Mouse (Mus musculus) spleen, postnatal 4 days (tissue): ENCODE results near the gene Ppp6r1.

Source experiments
- DNase-seq, 2 experiments: peaks; one replicate each; pipeline ENCODE4 v3.0.0; 2022; ENCODE audit warnings: low spot score in 2 of 2

Ppp6r1 gene

DNA sequence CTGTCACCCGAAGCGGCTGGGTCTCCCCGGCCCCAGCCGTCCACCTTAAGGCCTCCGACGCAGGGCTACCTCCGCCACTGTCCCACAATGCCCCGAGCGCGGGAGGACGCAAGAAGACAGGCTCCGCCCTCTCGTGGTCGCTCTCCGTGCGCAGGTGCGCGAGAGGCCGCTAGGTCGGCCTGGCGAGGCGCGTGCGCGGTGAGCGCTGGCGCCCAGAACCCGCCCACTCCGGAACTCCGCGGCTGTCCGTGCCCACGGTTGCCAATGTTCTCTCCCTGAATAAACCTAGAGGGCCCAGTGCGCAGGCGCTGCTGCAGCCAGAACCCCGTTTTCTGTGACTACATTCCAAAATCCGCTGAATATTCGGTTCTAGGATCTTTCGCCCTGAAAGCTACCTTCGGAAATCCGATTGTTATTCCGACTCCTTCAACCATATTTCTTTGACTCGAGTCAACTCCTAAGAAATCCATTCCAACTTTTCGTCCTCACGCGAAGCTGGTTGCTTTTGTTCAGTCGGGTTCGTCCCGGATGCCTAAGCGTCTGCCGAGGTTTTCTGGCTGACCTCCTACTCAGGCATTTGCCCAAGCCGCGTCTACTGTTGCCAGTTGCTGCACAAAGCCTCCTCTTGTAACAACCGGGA, at the start of gene Ppp6r1:
Gene Ppp6r1 (minus strand): TSS at position 108 of the 640 bp plus-strand sequence.
- DNase-seq, result peak; percentile 96 to 98

GRCm38 (mm10) chr7:4705098-4705497, 46.3 kb upstream of the Ppp6r1 start:
- peak; percentile 48 to 75 for DNase-seq

- DNase-seq, result no peak
Measured at GRCm38 (mm10) chr7:4703195-4703594, 44.4 kb upstream of the Ppp6r1 start.

GRCm38 (mm10) chr7:4702334-4702733, 43.5 kb upstream of the Ppp6r1 start:
- DNase-seq, result no peak

- no peak for DNase-seq
Measured at GRCm38 (mm10) chr7:4693004-4693403, 34.2 kb upstream of the Ppp6r1 start.

GRCm38 (mm10) chr7:4690951-4691653, 32.3 kb upstream of the Ppp6r1 start:
- no peak for DNase-seq

- DNase-seq, result no peak
Measured at GRCm38 (mm10) chr7:4690387-4690786, 31.6 kb upstream of the Ppp6r1 start, which contains the start of gene Brsk1. Gene Brsk1 (plus strand): TSS chr7:4690604.

- DNase-seq, result peak; percentile 95 to 97
Measured at GRCm38 (mm10) chr7:4684632-4685417, 26.0 kb upstream of the Ppp6r1 start, which contains the start of gene Hspbp1. Gene Hspbp1 (minus strand): TSS chr7:4685068.

- DNase-seq, result no peak
Measured at GRCm38 (mm10) chr7:4684203-4684602, 25.4 kb upstream of the Ppp6r1 start.

DNA sequence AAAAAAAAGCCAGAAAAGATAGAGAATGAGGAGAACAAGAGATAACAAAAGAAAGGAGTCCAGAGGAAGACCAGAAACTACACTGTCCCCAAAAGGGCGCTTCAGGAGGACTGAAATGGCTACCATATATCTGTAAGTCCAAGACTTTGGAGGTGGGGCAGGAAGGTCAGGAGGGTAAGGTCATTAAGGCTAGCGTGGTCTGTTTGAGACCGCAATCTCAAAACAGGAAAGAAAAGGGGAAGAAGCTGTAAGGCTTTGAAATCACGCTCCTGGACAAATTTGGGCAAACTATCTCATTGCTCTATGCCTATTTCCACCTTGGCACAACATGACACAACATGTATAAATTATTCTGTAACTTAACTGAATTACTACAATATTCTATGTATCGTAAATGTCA, 24.5 kb upstream of the Ppp6r1 start:
- no peak for DNase-seq

GRCm38 (mm10) chr7:4675200-4675599, 16.4 kb upstream of the Ppp6r1 start:
- no peak for DNase-seq

- DNase-seq, result no peak
Measured at GRCm38 (mm10) chr7:4674114-4674731, 15.4 kb upstream of the Ppp6r1 start.

DNA sequence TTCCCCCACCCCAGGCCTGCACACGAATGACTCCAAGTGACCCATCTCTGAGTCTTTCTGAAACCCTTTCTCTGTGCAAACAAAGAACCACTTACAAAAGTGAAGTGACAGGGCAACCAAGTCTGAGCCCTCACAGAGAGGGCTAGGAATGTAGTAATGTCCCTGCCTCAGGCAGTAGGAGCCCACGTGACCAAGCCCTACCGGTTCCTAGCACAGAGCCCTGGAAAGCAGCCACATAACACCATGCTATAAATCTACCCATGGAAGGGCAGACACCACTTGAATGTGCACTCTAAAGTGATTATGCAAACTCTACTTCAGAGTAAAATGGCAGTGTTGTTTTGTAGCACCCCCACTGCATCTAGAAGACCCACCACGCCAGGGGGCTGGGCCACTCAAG, 13.1 kb upstream of the Ppp6r1 start:
- no peak for DNase-seq

DNA sequence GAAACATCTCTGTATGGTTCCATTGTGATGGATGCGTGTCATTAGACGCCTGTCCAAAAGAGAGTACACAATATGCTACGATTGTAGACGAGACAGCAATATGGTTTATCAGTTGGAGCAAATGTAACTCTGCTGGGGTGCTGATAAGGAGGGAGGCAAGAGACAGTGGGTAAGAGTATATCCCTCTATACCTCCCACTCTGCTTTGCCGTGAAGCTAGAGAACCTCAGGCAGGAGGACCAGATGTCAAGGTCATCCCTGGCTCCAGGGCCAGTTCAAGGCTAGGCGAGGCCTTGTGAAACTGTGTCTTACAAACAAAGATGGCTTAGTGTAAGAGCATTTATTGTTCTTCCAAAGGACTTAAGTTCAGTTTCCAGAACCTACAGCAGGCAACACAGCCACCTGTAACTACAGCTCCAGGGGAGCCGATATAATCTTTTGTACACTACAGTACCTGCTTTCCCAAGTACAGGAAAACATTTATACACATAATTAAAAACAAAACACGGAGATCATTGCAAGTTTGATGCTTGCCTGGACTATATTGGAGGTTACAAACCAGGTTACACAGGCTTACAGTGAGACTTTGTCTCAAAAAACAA, 11.9 kb upstream of the Ppp6r1 start:
- peak in 1 of 2 experiments; percentile 37 for DNase-seq

DNA sequence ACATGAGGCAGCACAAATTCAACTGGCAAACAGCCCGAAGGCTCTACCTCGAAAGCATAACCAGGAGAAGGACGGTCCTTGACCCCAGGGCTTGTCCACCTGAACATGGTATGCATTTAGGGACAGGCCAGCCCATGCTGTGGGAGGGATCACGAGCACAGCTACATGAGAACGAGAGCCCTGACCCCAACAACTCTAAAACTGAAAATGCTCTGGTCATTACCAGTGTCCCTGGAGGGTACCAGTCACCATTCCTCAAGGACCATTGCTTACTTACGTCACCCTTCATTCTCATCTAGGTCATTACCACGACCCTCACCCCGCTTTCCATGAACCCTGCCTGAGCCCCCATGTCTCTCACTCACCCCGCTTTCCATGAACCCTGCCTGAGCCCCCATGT, 10.3 kb upstream of the Ppp6r1 start:
- DNase-seq, result peak in 1 of 2 experiments; percentile 54

- peak in 1 of 2 experiments; percentile 53 for DNase-seq
Measured at GRCm38 (mm10) chr7:4668506-4668905, 9.7 kb upstream of the Ppp6r1 start.

- peak in 1 of 2 experiments; percentile 41 for DNase-seq
Measured at GRCm38 (mm10) chr7:4666871-4667270, 8.1 kb upstream of the Ppp6r1 start.

DNA sequence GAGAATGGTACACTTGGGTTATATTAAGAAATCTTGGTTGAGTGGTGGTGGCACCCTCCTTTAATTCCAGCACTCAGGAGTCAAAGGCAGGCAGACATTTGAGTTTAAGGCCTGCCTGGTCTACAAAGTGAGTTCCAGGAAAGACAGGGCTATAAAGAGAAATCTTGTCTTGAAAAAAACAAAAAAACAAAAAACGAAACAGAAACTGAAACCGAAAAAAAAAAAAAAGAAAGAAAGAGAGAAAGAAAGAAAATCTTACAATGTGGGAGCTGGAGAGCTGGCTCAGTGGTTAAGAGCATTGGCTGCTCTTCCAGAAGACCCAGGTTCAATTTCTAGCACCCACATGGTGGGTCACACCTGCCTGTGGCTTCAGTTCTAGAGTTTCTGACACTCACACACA, 4.9 kb upstream of the Ppp6r1 start:
- no peak for DNase-seq

DNA sequence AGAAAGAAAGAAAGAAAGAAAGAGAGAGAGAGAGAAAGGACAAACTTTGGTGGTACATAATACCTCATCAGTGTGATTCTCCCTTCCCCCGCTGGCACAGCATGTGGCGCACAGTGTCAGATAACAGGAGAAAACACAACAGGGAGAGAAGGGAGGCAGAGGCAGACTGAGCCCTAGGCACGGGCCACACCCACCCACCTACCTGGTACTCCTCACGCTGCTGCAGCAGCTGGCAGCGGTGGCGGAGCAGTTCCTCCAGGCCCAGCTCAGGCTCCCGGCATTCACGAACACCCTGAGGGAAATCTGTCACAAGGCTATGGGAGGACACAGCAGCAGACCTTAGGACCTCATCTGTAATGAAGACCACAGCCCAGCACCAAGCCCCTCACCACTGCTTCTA, 4.4 kb upstream of the Ppp6r1 start:
- peak in 1 of 2 experiments; percentile 60 for DNase-seq

DNA sequence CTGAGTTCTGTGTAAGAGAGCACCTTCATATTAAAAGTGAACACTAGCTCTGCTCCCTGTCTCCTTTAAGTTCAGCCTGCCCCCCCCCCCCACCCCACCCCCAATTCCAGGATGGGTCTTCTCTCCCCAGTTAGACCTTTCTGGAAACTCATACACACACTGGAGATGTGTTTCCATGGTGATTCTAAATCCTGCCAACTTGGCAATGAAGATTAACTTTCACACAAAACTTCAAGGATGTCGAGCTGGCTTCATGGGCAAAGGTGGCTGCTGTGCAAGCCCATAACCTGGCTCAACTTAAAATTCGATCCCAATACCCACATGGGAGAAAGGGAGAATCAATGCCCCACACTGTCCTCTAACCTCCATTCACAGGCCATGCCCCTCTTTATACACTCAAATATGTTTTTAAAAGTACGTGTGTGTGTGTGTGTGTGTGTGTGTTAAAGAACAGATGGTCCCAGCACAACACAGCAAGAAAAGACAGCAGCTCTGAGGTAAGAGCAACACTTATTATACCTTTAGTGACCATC, 1.2 kb upstream of the Ppp6r1 start:
- DNase-seq, result peak in 1 of 2 experiments; percentile 54
